Mouse (Mus musculus) testis, adult 2 months (tissue): Measurements from ENCODE around the gene Bex2.

ENCODE experiments used
- CTCF ChIP-seq: fragments of 200-500 bp; IDR thresholded peaks from 2 replicates; pipeline ENCODE4 v1.5.1; 2012; ENCODE audit warnings: low read depth, mild to moderate bottlenecking, inconsistent platforms, low read length, moderate library complexity; ENCODE audit not compliant: control insufficient read depth, insufficient read depth, insufficient replicate concordance
- POLR2A ChIP-seq: fragments of 200-500 bp; IDR thresholded peaks from 2 replicates; pipeline ENCODE4 v1.6.1; 2012; ENCODE audit warnings: low read depth, mild to moderate bottlenecking, inconsistent platforms, low read length, moderate library complexity; ENCODE audit not compliant: control insufficient read depth

DNA sequence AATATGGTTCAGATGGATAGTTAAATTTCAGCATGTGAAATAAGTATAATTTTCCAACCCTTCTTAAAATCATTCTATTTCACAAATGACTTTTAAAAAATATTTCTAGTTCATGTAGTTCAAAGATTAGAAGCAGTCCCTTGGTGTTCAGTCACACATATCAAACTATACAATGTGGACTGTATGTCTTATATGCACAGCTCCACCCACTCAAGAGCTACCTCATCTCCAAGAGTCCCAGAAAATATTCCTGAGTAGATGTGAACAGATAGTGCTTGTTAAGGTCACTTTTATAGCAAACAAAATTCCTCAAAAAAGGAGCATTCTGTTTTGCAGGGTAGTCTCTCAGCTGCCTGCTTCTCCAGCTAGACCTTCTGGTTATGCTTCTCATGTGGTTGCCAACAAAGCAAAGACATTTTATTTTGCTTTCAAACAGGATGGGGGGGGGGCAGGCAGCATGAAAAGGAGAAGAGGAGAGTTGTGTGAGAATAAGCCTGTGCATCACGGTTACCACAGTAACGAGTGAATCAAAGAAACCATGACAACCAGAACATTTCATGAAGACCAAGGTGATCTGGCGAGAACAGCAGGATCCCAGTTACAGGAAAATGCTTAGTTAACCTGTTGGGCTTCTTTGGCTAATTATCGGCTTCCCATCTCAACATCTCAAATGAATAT is 36.1 kb upstream of the Bex2 start:
- TF ChIP-seq CTCF = no peak
- no peak for TF ChIP-seq POLR2A
